Mouse (Mus musculus): ENCODE measurements around the gene A730071L15Rik. TPM values are rescaled to one million over a fixed set of nuclear protein-coding genes. Genes with fewer than 3 reads are reported as not detected.

Gene A730071L15Rik
- polyA plus RNA-seq, 1 experiment from 2014 or later: 0.75 TPM

DNA sequence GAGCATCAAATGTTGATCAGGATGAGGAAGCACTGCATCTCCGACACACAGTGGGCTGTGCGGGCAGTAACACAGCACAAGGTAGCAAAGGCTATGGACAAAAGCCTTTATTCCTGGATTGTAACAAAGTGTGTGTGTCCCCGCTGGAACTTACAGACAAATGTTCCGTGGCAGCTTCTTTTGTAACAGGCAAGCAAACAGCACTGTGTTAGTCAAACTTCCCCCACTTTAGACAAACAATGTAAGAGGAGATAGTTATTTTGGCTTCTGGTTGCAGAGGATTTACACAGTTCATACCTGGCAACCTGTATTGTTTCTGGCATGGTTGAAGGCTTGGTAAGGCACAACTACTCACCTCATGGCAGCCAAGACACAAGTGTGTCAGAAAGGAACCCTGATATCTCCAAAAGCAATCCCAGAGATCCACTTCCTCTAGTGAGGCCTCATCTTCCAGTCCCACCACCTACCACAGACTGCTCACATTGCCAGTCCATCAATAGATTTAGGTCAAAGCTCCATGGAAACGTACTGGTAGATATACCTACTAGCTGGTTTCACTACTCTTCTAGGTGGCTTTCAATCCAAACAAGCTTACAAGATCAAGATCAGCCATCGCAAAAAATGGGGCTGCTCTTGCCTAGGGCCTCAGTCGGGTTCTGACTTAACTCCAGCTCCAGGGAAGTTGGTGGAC, 34.3 kb upstream of the A730071L15Rik start:
- H3K27ac ChIP-seq: no peak overlapping the region
- H3K9me3 ChIP-seq: no peaks in the 10 kb centered on the region
- 91% methylated on average over 7 of the region's 7 CpGs for WGBS
- H3K4me2 ChIP-seq (replicated peaks): no peak overlapping the region
- no peak for ATAC-seq (ENCODE audit: low FRiP score, low read depth)
- H3K4me3 ChIP-seq: no peak overlapping the region
- H3K36me3 ChIP-seq: peaks cover 3% of the 10 kb centered on the region; the same call in 1 of the 2 replicates
- H3K9ac ChIP-seq: no peak overlapping the region
- 0 out of 2 replicates have a peak, but pooled peaks cover 3% of the 10 kb centered on the region for H3K4me1 ChIP-seq
- H3K27me3 ChIP-seq: no peaks in the 10 kb centered on the region

DNA sequence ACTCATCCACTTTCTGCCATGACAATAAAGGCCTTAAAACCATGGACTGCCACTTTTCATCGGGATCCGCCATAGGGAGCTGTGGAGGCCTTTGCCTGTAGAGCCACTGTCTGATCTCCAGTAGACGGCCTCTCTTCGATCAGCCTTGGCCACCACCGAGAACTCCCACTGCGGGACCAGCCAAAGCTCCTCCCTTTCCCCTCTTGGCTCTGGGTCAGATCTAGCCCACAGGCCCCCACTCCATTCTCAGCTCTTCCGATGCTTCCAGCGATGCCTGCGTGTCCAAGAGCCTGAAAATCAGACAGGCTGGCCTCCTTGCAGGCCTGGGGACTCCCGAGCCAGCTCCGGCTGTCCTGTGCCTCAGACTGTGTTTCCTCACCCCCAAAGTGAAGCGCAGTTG, 33.5 kb upstream of the A730071L15Rik start:
- H3K27me3 ChIP-seq: no peaks in the 10 kb centered on the region
- no peak overlapping the region for H3K4me2 ChIP-seq (replicated peaks)
- no peak overlapping the region for H3K9ac ChIP-seq
- H3K4me3 ChIP-seq: no peak overlapping the region
- H3K36me3 ChIP-seq: peaks cover 3% of the 10 kb centered on the region; the same call in 1 of the 2 replicates
- H3K9me3 ChIP-seq: no peaks in the 10 kb centered on the region
- ATAC-seq (ENCODE audit: low FRiP score, low read depth): no peak
- 0 out of 2 replicates have a peak, but pooled peaks cover 3% of the 10 kb centered on the region for H3K4me1 ChIP-seq
- no peak overlapping the region for H3K27ac ChIP-seq
- 94% methylated on average over 12 of the region's 12 CpGs for WGBS

DNA sequence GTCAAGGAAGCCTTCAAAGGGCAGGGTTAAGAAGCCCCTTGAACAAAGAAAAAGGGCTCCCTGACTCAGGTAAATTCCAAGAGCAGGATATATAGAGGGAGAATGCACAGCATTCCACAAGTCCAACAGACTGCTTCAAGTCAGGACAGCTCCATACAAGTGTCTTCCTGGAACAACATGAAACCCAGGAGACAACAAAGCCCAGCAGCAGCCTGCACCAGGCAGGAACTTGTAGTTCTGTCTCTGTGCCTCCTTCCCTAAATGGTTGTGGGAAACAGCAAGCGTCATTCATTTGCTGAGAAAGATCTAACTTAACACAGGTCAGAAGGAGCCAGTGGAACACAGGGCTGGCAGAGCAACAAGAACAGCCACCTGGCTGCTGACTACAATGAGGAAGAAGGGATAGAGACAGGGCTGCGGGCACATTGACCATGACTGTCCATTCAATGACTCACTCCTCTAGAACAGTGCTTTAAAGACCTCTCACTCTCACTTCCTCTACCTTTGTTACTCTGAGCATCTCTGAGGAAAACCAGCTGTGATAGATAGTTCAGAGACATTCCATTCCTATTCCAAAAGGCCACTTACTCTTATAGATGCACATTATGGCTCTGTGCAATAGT, 30.7 kb upstream of the A730071L15Rik start:
- Histone ChIP-seq H3K36me3 (peaks cover 3% of the 10 kb centered on the region; the same call in 1 of the 2 replicates), H3K27ac (no peak overlapping the region), H3K4me3 (no peak overlapping the region), H3K9ac (no peak overlapping the region), H3K4me2 (replicated peaks) (no peak overlapping the region), H3K27me3 (no peaks in the 10 kb centered on the region), H3K4me1 (0 out of 2 replicates have a peak, but pooled peaks cover 3% of the 10 kb centered on the region), H3K9me3 (no peaks in the 10 kb centered on the region)
- no peak for ATAC-seq (ENCODE audit: low FRiP score, low read depth)
- 77% methylated on average over 2 of the region's 2 CpGs for WGBS

DNA sequence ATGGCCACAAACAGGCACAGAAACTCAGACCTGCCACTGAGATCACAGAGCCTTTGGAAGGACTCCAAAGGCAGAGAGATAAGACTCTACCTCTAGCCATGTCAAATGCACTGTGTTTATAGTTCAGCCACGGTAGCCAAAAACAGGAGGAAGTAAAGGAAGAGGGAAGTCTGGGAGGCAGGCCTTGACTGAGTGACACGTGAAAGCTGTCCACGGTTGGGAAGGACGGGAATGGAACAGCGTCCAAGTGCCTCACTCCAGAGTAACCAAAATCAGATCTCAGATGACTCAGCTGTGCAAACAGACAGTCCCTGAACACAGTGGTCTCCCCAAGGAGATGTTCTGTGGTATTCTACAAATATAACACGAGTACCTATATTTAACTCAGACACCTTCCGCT, 25.1 kb upstream of the A730071L15Rik start:
- Histone ChIP-seq H3K9ac (no peak overlapping the region), H3K9me3 (no peaks in the 10 kb centered on the region), H3K27me3 (no peaks in the 10 kb centered on the region), H3K27ac (no peak overlapping the region), H3K36me3 (no peaks in the 10 kb centered on the region), H3K4me3 (no peak overlapping the region), H3K4me1 (peaks cover 26% of the 10 kb centered on the region), H3K4me2 (replicated peaks) (no peak overlapping the region)
- WGBS: 76% methylated on average over 7 of the region's 7 CpGs
- ATAC-seq (ENCODE audit: low FRiP score, low read depth): no peak

DNA sequence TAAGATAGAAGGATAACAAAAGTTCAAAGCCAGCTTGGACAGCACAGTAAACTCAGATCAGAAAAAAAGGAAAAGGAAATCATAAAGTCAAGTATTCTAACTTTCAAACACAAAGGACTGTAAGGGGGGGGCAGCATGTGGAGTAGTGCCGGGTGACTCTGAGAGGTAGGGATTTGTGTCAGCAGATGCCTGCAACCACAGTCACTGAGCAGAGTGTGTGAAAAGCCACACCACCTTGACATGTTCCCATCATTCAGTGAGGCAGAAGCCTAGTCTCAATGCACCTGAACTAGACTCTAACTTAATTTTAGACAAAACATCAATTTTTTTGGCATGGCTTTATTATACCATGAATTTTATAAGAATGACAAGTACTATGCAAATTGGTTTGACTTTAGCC, 24.3 kb upstream of the A730071L15Rik start:
- no peaks in the 10 kb centered on the region for H3K27me3 ChIP-seq
- no peak for ATAC-seq (ENCODE audit: low FRiP score, low read depth)
- 66% methylated on average over 1 of the region's 1 CpGs for WGBS
- peaks cover 24% of the 10 kb centered on the region for H3K4me1 ChIP-seq
- no peaks in the 10 kb centered on the region for H3K9me3 ChIP-seq
- H3K36me3 ChIP-seq: no peaks in the 10 kb centered on the region
- no peak overlapping the region for H3K27ac ChIP-seq
- no peak overlapping the region for H3K9ac ChIP-seq
- H3K4me2 ChIP-seq (replicated peaks): no peak overlapping the region
- no peak overlapping the region for H3K4me3 ChIP-seq

DNA sequence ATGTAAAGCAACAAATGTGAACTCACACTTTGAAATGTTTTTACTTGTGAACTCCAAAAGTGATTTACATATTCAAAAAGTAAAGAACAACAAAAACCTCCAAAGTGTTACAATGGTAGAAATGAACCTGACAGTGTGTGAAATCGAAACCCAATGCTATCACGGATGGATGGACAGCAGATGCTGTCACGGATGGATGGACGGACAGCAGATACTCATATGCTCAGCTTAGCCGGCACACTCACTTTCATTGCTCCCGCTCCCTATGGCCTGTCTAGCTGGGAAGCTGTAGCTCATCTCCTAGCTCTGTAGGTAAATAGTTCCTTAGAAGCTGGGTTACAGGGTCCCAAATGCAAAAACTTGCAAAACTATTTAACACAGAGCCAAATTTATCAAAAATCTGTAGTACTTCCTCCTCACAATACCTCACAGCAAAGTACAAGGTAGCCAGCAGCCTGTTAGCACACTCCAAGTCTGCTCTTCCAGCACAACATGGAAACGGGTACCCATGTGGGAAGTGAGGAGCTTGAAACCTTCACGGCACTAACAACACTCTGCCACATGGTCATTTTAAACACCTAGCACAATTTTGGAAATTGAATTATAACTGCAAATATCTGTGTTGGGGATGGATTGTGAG, 21.9 kb upstream of the A730071L15Rik start:
- no peak overlapping the region for H3K4me3 ChIP-seq
- 80% methylated on average over 8 of the region's 8 CpGs for WGBS
- no peaks in the 10 kb centered on the region for H3K27me3 ChIP-seq
- no peaks in the 10 kb centered on the region for H3K9me3 ChIP-seq
- no peak for ATAC-seq (ENCODE audit: low FRiP score, low read depth)
- no peak overlapping the region for H3K9ac ChIP-seq
- H3K36me3 ChIP-seq: no peaks in the 10 kb centered on the region
- H3K4me1 ChIP-seq: peaks cover 26% of the 10 kb centered on the region
- H3K4me2 ChIP-seq (replicated peaks): no peak overlapping the region
- no peak overlapping the region for H3K27ac ChIP-seq

DNA sequence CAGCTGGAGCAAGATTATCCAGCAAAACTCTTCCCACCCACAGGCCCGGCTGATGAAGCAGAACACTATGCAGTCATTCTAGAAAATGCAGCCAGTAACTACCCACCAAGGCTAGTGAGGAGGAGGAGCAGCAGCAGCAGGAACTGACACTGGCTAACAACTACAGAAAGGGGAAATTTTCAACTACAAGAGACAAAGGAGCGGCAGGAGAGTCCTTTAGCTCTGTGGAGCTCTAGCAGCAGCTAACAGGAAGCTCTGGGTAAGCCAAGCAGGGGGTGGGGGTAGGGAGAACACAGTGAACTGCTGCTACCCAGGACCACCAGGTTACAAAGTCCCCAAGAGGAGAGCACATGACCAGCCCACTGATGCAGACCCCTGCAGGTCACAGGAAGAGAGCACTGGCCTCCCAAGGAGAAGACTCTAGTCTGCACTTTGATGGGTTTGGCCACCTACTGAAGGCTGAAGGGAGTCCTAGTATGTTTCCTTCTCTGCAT, 21.1 kb upstream of the A730071L15Rik start:
- no peaks in the 10 kb centered on the region for H3K36me3 ChIP-seq
- 24% methylated on average over 2 of the region's 2 CpGs for WGBS
- peaks cover 26% of the 10 kb centered on the region for H3K4me1 ChIP-seq
- no peaks in the 10 kb centered on the region for H3K27me3 ChIP-seq
- H3K9me3 ChIP-seq: no peaks in the 10 kb centered on the region
- H3K4me3 ChIP-seq: no peak overlapping the region
- no peak overlapping the region for H3K9ac ChIP-seq
- no peak overlapping the region for H3K4me2 ChIP-seq (replicated peaks)
- ATAC-seq (ENCODE audit: low FRiP score, low read depth): no peak
- H3K27ac ChIP-seq: peak overlapping the region; percentile 15; the same call in 1 of the 2 replicates

DNA sequence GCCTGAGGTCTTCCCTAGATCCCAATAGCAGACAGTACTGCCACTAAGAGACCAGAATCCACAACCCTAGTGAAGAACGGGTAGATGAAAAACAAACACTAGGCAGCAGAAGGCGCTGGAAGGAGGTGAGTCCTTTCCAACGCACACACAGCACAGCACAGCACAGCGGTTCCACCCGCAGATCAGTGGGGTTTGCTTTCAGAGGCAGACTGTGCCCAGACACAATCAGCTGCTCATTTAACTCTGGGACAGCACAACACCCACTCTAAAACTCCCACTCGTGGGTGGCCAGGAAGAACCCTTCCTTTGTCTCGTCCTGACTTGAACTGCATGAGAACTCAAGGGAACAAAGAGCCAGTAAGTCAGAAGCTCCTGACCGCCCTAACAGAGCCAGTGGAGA, 20.6 kb upstream of the A730071L15Rik start:
- H3K4me3 ChIP-seq: no peak overlapping the region
- H3K9me3 ChIP-seq: no peaks in the 10 kb centered on the region
- H3K4me1 ChIP-seq: peaks cover 30% of the 10 kb centered on the region
- H3K36me3 ChIP-seq: no peaks in the 10 kb centered on the region
- no peak overlapping the region for H3K9ac ChIP-seq
- ATAC-seq (ENCODE audit: low FRiP score, low read depth): no peak
- no peak overlapping the region for H3K4me2 ChIP-seq (replicated peaks)
- WGBS: 30% methylated on average over 8 of the region's 8 CpGs
- H3K27me3 ChIP-seq: no peaks in the 10 kb centered on the region
- 0 out of 2 replicates have a peak overlapping the region, but pooled peaks have one; percentile 15 for H3K27ac ChIP-seq

DNA sequence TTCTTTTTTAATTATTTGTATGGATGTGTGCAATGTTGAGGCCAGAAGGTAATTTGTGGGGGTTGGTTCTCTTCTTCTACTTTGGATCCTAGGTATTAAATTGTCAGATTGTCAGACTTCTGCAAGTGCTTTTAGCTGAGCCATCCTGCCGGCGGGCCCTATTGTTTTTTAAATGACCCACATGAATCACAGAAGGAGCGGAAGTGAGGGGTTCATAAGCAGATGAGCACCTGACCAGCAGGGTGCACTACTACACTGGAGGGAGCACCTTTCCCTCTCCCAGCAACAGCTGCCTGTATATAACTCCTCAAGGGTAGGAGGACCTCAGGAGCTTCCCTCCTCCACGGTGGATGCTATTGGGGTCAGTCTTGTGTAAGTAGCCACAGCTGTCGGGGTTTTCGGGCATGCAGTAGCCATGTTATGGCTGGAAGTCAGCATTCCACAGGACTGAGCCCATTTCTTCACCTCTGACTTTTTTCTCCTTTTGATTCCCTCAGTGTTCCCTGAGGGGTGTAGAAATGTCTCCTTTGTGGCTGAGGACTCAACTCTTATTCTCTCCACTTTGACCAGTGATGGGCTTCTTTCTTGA, 18.9 kb upstream of the A730071L15Rik start:
- Histone ChIP-seq H3K36me3 (no peaks in the 10 kb centered on the region), H3K9ac (no peak overlapping the region), H3K4me3 (no peak overlapping the region), H3K9me3 (no peaks in the 10 kb centered on the region), H3K4me2 (replicated peaks) (no peak overlapping the region), H3K4me1 (peaks cover 37% of the 10 kb centered on the region), H3K27me3 (no peaks in the 10 kb centered on the region), H3K27ac (no peak overlapping the region)
- no peak for ATAC-seq (ENCODE audit: low FRiP score, low read depth)
- WGBS: 54% methylated on average over 6 of the region's 6 CpGs

DNA sequence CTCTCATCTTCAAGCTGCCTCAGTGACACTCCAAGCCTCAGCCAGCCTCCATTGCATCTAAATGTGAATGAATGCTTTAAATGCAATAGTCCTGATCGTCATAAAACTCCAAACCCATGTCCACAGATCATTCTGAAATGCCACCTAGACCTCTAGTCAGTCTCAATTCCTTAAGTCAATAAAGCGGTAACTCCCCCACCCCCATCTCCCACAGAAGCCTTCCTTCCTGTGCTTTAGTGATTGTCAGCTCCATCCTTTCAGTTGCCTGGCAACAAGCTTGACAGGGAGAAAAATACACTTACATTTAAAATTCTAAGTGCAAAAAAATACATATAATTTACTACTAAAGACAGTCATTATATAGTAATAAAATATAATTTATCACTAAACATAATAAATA, 16.6 kb upstream of the A730071L15Rik start:
- H3K4me2 ChIP-seq (replicated peaks): no peak overlapping the region
- H3K4me1 ChIP-seq: peaks cover 36% of the 10 kb centered on the region
- H3K27me3 ChIP-seq: no peaks in the 10 kb centered on the region
- ATAC-seq (ENCODE audit: low FRiP score, low read depth): no peak
- H3K36me3 ChIP-seq: peaks cover 8% of the 10 kb centered on the region; the same call in 1 of the 2 replicates
- H3K27ac ChIP-seq: no peak overlapping the region
- WGBS: 88% methylated on average over 2 of the region's 2 CpGs
- H3K4me3 ChIP-seq: no peak overlapping the region
- H3K9me3 ChIP-seq: no peaks in the 10 kb centered on the region
- no peak overlapping the region for H3K9ac ChIP-seq

DNA sequence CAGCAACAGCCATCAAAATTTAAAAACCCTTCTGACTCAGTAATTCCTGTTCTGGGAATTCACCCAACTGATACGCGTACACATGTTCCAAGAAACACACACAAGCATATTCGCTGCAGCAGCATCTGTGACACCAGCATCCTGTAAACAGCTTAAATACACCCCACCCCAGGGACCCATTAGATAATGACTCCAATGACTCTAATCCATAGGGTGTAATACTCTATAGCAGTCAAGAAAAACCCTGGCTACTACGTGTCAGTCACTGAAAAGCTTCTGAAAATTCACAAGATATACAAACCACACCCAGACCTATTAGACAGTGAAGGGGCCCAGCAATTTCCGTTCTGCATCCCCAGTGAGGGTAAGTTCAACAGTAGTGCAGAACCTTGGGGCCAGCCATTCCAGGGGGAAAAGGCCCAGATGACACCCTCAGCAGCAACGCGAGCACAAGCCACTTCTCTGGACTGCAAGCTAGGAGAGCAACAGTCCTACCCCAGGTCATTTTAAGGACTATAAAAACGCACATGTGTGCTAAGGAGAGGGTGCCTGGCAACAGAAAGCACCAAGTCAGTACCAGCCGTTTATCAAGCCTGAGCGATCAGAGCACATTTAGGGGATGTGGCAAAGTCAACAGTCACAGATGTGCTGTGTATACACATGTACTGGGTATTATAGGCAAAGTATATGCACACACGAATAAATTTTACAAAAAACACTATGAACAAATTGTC, 15.5 kb upstream of the A730071L15Rik start:
- no peak for ATAC-seq (ENCODE audit: low FRiP score, low read depth)
- no peak overlapping the region for H3K27ac ChIP-seq
- H3K4me3 ChIP-seq: no peak overlapping the region
- H3K4me2 ChIP-seq (replicated peaks): no peak overlapping the region
- WGBS: 53% methylated on average over 11 of the region's 11 CpGs
- no peak overlapping the region; the same call in 1 of the 2 replicates for H3K9ac ChIP-seq
- no peaks in the 10 kb centered on the region for H3K27me3 ChIP-seq
- H3K9me3 ChIP-seq: no peaks in the 10 kb centered on the region
- H3K36me3 ChIP-seq: peaks cover 8% of the 10 kb centered on the region; the same call in 1 of the 2 replicates
- H3K4me1 ChIP-seq: peaks cover 28% of the 10 kb centered on the region
